Mouse (Mus musculus) ovary, postnatal 36 days (tissue): ENCODE results near the gene Sftpd.
A peak's percentile ranks its signal among the peaks of the same experiment; 100 is the strongest.

Source experiments
- DNase-seq: peaks from one replicate; pipeline ENCODE4 v3.0.0; 2022; ENCODE audit warnings: low spot score, mixed read lengths

The Sftpd gene

DNA sequence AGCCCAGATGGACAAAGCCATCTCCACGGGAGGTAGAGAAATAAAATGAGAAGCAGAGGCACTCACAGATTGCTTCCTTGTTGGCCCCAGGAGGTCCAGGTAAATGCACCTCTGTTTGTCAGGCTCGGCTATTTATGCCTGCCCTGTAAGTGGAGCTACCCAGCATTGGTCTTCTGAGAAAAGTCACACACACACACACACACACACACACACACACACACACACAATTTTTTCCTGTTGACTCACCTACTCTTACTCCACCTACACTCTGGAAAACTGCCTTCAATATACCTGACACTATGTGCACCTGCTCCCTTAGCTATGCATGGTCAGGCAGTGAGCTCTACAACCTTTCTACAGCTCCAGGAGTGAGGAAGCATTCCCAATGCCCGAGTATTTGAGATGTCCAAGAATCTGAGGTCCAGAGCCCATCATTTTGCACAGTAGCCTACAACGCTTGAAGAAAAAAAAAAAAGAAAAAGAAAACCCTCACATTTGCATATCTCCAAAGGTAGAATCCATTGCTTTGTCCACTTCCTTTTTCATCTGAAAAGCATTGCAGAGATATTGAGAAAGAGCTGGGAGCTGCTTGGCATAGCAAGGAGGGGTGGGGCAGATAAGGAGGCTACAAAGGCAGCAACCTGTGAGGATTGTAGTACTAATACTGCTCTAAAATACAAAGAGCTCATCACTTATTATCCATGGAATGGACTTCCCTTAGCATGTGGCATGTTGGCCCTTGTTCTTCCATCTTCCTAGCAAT lies at the start of gene Sftpd:
Sftpd (minus strand) TSS at position 91 of the 763 bp plus-strand sequence.
- no peak for DNase-seq

DNA sequence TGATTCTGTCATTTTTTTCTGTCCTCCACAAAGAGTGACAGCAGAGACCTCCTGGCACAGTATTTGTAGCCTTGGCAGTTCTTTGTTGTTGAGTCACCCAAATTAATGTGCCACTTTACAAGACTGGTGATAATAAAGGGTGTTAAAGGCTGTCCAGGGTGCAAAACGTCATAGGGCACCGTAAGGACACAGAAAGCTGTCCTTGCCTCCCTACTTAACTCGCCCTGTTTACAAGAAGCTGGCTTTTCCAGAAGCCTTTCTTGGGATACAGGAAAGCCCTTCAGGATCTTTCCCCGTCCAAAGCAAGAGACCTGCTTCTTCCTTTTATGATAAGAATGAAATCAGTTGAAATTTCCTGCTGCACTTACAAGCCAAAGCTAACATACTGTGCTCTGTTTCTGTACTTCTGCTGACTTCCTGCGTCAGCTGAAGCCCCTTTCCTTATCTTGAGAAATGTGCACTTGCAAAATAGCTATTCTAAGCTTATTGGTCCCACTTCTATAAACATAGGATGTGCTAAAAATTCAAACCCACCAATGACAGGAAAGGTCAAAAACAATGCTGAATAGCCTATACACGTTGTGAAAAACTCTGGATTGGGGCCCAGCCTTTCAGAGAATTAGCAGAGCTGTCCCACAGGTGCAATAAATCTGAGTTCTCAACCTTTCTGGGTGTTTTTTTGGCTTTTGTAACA lies 13.2 kb upstream of the Sftpd start:
- no peak for DNase-seq

GRCm38 (mm10) chr14:41189496-41189895 lies 4.5 kb upstream of the Sftpd start:
- DNase-seq: no peak

- no peak for DNase-seq
Measured at GRCm38 (mm10) chr14:41174802-41175201, 10.1 kb downstream of the Sftpd start.

DNA sequence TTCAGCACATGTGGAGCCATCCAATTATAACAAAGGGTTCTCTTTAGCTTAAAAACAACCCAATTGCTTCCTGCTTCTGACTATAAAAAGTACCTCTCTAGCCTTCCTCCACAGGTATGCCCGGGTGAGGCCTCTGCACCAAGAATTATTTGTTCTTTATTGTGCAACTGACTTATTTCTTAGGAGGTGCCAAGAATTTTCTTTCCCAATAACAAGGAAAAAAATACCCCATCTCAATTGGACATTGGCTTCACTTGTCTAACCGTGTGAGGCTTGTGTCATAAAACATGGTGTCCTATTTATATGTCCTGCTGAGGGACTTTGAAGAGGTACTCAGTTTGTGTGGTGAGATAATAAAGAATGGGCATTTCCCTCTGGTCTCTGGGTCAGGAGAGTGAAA lies 14.4 kb downstream of the Sftpd start:
- no peak for DNase-seq

DNA sequence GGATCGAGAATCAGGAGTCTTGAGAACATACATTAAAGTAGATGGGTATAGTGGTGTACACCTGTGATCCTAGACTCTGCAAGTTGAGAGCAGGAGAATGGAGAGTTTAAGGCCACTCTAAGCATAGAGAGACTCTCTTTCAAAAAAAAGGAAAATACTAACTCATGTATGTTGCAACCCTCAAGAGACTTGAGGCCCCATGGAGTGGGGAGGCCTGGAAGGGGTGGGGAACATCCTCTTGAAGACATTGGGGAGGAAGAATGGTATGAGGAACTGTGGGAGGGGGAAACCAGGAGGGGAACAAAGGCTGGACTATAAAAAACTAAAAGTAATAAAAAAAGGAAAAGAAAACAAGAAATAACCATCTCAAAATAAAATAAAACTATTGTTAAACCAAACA lies 16.4 kb downstream of the Sftpd start:
- DNase-seq: no peak

DNA sequence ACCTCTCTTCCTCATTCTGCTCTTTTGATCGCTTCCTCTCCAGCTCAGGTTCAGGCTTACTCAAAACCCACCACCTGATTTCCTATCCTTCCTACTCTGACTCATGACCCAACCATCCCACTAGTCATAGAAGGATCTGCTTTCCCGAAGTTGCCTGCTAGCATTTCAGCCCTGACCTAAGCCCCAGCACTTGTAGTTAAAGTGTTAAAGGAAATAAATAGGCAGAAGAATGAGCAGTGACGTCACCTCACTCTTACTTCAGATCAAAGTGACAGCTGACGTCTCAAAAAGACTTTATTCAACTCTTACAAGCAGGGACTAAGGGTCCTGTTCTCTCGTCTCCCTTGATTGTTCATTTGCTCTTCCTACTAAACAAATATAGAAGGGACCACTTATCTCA lies 17.7 kb downstream of the Sftpd start:
- DNase-seq: no peak

GRCm38 (mm10) chr14:41162663-41163062 lies 22.3 kb downstream of the Sftpd start:
- DNase-seq: peak; percentile 33

DNA sequence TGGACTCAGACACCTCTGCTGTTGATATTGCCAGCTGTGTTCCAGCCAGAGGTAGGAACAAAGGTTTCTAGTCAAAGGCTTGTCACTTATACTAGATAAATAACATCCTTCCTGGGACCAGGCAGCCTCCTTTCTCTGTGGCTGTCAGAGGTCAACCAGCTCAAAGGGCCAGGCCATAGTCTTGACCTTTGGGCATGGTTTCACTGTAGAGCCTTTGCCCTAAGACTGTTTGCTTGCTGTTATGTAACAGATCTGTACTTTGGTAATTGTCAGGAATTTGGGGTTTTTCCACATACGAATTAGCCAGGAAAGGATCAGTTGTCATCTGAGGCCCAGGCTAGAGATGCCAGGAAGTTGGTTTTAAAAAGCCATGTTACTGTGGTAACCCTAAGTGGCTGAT lies 24.2 kb downstream of the Sftpd start:
- DNase-seq: no peak

DNA sequence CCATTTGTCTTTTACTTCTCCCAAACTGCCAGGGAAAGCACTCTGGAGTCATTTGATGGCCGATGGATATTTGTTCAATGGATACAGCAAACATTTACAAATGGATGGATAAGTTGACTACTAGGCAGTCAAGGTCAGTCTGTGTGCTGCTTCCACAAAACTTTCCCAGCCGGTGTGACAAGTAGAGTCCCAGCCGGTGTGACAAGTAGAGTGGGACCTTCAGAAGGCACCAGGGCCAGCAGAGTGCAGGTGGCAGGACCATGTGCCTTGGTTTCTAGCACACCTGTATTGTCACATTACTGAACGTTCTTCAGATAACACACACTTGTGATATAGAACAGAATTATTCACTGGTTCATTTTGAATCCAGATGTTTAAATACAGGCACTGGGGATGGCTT lies 24.9 kb downstream of the Sftpd start:
- DNase-seq: no peak

DNA sequence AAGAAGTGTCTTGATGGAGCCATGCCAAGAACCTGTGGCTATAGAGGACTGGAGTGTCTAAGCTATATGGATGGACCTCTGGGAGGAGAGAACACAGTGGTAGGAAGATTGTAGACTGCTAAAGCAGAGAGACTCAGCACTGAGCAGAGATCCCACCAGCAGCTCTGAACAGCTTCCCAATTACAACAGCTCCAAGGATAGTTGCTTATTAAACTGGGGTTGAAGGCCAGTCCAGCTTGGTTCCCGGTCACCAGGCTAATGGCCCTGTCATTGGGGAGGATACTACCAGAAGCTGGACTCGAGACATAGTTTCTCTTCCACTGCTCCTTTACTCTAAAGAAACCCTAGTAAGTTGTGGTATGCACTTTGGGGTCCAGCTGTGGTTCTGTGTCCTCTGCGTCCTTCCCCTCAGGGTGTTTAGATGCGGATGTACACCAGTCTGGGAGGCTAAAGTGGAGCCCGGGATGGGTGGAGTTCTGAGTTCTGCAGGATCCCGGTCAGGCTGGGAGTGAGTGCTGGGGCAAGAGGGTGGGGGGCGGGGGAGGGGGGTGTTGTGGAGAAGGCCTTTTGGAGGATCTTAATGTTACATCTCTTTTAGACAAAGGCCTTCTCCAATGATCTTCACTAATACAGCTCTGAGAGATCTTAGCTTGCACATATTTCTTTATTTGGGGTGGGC lies 33.6 kb downstream of the Sftpd start, which contains the start of gene Mbl1:
Mbl1 (plus strand) TSS at position 239 of the 679 bp plus-strand sequence.
- DNase-seq: no peak

DNA sequence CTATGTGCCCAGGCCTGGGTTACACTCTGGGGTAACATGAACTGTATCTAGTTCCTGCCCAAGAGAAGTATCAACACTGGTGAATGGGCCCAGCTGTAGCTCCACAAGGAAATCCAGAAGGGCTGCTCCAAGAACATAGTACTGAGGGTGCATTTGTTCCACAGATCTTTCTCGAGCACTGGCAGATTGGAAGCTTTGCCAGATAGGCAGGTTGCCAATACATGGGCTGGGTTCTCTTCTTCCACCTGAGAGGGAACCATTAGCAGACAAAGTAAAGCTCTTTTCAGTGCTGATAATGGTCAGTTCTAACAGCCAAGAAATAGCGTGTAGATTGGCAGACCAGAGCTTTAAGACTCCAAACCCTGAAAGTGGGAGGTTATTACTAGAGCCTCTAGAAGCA lies 37.6 kb downstream of the Sftpd start:
- no peak for DNase-seq

- DNase-seq: no peak
Measured at GRCm38 (mm10) chr14:41146922-41147321, 38.0 kb downstream of the Sftpd start.

DNA sequence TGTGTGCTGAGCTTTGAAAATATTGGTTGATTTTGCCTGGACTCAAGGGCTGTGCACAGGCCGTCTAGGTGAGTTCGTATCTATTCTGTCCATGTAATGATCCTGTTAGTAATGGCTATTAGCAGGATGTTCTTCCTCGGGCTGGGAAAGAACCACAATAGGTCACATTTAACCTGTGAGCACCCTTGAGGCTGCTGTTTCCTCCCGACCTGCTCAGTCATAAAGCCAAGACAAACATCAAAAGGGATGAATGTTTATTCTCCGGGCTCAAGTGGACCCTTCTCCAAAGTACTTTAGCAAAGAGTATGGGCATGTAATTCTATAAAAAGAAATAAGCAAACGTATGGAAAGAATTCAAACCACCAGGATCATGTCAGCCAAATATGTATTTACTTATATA lies 38.9 kb downstream of the Sftpd start:
- DNase-seq: no peak

DNA sequence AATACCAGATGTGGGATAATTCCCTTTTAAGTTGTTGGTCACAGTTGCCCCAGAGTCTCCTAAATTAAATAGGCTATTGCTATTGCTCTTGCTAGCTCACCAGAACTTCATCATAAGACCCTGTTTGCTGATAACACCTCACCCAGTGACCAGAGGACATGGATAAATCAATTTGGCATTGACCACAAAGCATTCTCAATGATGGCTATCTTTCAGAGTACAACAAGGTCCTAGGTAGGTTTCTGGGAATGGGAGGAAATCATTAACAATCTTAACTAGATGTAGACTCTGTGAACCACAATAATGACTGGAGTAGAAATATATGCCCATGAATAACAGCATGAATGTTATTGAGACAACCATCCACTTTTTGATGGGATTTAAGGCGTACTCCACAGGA lies 44.3 kb downstream of the Sftpd start:
- no peak for DNase-seq

DNA sequence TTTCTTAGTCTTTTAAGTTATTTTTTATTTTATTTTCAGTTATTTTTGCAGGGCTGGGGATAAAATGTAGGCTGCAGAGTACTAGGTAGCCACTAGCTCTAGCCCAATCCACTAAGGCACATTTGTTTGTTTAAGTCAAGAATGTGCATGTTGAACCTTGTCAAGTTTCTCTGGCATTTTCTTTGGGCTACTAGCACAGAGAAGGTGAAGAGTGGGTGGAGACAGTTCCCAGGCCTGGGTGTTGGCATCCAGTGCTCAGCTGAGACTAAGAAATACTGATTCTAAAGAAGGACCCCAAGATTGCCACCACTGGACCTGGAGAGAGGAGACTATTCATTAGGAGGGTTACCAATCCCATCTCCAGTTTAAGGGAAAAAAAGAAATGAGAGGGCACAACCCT lies 47.9 kb downstream of the Sftpd start:
- DNase-seq: no peak

DNA sequence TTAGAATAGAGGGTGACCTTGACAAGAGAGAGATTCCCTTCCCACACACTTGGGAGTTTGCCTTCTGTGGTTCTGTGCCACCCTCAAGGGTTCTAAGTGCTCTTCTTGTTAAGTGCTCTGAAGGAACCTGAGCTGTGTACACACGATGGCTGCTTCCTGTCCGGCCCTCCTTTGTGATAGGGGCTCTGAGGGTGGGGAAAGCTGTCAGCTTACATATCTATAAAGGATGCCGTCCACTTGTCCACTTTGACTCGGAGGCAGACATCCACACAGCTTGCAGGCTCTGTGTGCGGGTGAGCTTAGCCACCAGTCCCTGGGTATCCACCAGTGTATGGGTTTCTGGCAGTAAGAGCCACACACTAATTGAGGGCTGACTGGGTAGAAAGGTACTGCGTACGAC lies 53.4 kb downstream of the Sftpd start, which contains the start of gene Sftpa1:
Sftpa1 (plus strand) TSS at position 243 of the 400 bp plus-strand sequence.
- DNase-seq: no peak

GRCm38 (mm10) chr14:41127997-41128396 lies 57.0 kb downstream of the Sftpd start:
- no peak for DNase-seq

DNA sequence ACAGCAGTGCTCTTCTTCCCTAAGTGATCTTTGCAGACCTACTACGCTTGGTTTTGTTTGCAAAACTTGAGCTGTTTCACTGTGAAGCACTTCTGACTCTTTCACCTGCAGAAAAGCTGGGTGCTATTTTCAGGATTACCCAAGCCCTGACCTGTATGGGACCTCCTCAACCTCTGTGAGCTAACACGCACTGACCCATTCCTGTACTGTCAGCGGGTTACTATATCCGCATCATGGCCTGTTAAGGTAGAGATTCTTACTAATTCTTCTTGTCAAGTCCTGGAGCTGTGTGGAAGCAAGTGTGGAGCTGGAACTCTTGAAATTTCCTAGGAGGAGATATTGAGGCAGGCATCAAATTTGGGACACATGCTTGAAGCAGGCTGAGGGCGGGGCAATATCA lies 60.3 kb downstream of the Sftpd start:
- no peak for DNase-seq
